Mouse (Mus musculus) erythroblast, embryonic 14.5 days (primary cell): ENCODE data around the gene Tmem165.

Experiments used
- GATA1 ChIP-seq: IDR thresholded peaks from 2 replicates; pipeline ENCODE4 v1.6.1; 2012; ENCODE audit warnings: low read length, inconsistent platforms, mixed read lengths
- TAL1 ChIP-seq: IDR thresholded peaks from 3 replicates; pipeline ENCODE4 v1.6.1; 2012; ENCODE audit warnings: low read length, inconsistent platforms, mixed read lengths

DNA sequence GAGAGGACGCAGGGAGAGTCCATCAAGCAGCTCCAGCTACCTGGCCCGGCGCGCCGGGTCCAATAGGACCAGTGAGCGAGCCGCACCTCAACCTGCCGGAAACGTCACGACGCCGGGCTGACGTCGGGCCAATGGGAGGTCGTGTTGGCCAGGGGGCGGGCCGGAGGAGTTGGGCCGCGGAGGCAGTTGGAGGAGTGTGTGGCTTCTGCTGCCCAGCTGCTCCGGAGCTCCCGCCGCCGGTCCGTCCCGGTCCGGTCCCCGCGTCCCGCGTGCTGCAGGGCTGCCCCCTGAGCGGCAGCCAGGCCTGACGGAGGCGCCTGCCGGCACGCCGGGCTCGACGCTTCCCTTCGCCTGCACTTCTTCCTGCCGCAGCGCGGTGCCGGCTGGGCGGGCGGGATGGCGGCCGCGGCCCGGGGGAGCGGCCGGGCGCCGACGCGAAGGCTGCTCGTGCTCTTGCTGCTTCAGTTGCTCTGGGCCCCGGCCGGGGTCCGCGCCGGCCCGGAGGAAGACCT lies at the start of gene Tmem165:
- TF ChIP-seq GATA1 (no peak), TAL1 (no peak)
